Mouse (Mus musculus): ENCODE results near the gene Sbp. TPM values are rescaled to one million over a fixed set of nuclear protein-coding genes. Genes with fewer than 3 reads are reported as not detected.
"Not testable (repeated sequence)": the region's sequence is repeated elsewhere in the genome, so short reads cannot be mapped to it uniquely, and the experiment has no call there.

Sbp gene
- polyA plus RNA-seq (2012; ENCODE audit: insufficient read depth, insufficient read length, missing spikeins): not detected in 2 replicates

DNA sequence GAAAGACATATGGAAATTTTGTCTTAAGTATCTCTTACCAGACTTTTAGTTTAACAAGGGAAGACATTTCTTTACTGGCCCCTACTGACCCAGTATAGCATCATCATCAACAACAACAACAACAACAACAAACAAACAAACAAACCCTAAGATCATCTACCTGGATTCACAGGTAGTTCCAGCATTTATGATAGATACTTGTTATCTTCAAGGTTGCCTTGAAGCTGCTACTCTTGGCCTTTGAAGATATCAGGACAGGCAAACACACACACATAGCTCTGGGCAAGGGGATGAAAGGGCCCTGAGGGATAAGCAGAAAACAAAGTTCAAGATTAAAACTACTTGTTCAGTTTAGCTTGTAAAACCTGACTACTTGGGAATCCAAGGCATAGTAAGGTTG, at the start of gene Sbp:
TSS of gene Sbp (plus strand) at position 301 of the 400 bp plus-strand sequence.
- no peak for TF ChIP-seq CTCF (IDR thresholded peaks at IDR 0.05; ENCODE audit: low read depth, low read length)
- TF ChIP-seq POLR2A (IDR thresholded peaks at IDR 0.05; ENCODE audit: borderline replicate concordance, low read depth, low read length): no peak

DNA sequence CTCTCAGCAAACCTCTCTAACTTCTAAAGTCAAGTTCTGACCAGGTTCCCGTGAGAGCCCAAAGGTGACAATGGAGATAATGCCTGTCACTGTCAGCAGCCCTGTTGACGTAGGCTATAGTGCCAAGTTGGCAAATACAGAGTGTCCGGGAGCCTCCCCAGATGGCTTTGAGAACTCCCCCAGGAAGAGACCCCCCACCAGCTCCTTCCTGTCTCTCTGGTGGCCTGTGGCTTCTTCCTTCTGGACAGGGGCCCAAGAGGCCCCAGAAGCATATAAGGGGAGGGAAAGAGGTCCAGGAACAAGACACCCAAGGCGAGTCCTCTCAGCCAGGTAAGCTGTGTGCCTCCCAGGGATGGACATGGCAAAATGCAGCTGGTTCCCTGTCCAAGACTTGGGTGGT, 24.3 kb upstream of the Sbp start, which contains the start of gene Dcpp3:
TSS of gene Dcpp3 (plus strand) at position 301 of the 400 bp plus-strand sequence.
- H3K4me3 ChIP-seq (ENCODE audit: insufficient read depth, low read length); H3K27ac ChIP-seq (ENCODE audit: insufficient read depth, low read depth, low read length); H3K4me1 ChIP-seq (ENCODE audit: control insufficient read depth, insufficient read depth, low read length): not testable (repeated sequence)

More for the DNA sequence above, at the start of gene Sbp:
- H3K27ac ChIP-seq (ENCODE audit: insufficient read depth, low read depth, low read length): no peak within 1 kb of the TSS
- H3K4me3 ChIP-seq (ENCODE audit: insufficient read depth, low read length): no peak within 1 kb of the TSS
- no peaks in the 10 kb centered on the region for H3K4me1 ChIP-seq (ENCODE audit: control insufficient read depth, insufficient read depth, low read length)

DNA sequence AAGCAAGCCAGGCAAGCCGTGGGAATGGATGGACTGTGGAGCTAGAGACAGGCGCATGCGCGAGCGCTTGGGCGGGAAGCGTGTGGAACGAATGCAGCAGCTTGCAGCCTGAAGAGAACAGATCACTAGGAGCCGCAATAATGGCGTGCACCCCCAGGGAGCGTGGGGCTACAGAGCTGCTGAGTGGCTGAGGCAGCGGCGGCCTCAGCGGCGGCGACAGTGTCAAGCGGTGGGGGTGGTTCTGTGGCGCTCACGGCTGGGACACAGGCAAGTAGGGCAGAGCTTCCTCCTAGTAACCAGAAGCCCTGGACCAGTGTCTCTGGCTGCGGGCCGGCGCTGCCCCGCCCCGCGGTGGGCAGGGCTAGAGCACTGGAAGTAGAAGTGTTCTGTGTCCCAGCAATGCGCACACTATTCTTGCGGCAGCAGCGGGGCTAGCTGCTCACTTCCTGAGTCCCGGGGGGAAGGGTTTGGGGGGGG, 16.9 kb upstream of the Sbp start:
- TF ChIP-seq POLR2A (IDR thresholded peaks at IDR 0.05; ENCODE audit: borderline replicate concordance, low read depth, low read length) (no peak), CTCF (IDR thresholded peaks at IDR 0.05; ENCODE audit: low read depth, low read length) (no peak)
- Histone ChIP-seq H3K27ac (ENCODE audit: insufficient read depth, low read depth, low read length) (peak overlapping the region; percentile 56), H3K4me3 (ENCODE audit: insufficient read depth, low read length) (peak overlapping the region; percentile 65), H3K4me1 (ENCODE audit: control insufficient read depth, insufficient read depth, low read length) (peaks cover 7% of the 10 kb centered on the region)

DNA sequence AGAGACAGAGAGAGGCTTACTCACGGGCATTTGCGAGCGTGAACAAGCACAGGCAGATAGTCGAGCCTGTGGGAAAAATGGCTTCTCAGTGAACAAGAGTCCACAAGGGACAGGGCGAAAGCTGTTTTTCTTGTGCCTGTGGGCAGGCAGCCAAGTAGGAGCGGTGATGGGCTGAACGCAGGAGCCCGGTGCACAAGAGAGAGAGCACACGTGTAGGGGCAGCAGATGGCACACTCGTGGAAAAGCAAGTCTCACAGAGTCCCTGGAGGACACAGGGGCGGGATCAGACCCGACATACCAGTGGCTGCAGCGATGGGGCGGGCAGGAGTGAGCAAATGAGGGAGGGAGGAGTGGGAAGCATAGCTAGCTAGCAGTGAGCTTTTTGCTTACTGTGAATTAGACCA, 16.4 kb upstream of the Sbp start:
- H3K27ac ChIP-seq (ENCODE audit: insufficient read depth, low read depth, low read length): peak overlapping the region; percentile 52
- peaks cover 7% of the 10 kb centered on the region for H3K4me1 ChIP-seq (ENCODE audit: control insufficient read depth, insufficient read depth, low read length)
- peak overlapping the region; percentile 62 for H3K4me3 ChIP-seq (ENCODE audit: insufficient read depth, low read length)
- TF ChIP-seq POLR2A (IDR thresholded peaks at IDR 0.05; ENCODE audit: borderline replicate concordance, low read depth, low read length) (no peak), CTCF (IDR thresholded peaks at IDR 0.05; ENCODE audit: low read depth, low read length) (no peak; the same call in 1 of the 2 replicates)

DNA sequence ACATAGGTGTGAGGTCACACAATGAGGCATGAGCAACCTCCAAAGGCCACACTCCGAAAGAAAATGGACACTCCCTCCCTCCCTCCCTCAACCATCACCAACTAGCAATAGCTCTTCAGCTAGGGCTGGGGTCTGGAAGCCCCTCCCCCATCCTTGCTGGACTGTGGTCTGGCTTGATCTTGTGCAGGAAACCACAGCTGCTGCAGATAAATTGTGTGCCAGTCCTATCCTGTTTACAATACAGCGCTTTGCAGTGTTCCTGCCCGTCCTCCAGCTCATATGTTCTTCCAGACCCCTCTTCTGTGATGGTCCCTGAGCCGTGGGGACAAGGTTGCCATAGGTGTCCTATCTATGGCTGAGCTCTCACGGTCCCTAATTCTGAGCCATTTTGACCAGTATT, 10.3 kb upstream of the Sbp start:
- no peak overlapping the region for H3K4me3 ChIP-seq (ENCODE audit: insufficient read depth, low read length)
- no peak for TF ChIP-seq POLR2A (IDR thresholded peaks at IDR 0.05; ENCODE audit: borderline replicate concordance, low read depth, low read length)
- no peak for TF ChIP-seq CTCF (IDR thresholded peaks at IDR 0.05; ENCODE audit: low read depth, low read length)

DNA sequence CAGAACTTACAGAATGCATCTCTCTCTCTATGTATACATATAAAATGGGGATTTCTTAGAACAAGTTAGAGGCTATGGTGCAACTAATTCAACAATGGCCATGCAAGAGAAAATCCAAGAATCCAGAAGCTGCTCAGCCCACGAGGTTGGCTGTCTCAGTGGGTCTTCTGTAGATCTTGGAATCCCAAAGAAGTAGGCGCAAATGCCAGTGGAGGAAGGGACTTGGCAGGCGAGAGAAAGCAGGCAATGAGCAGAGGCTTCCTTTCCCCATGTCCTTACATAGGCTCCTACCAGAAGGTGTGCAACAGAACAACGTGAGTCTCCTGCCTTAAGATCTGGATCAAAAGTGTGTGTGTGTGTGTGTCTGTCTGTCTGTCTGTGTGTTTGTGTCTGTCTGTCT, 6.0 kb downstream of the Sbp start:
- H3K4me3 ChIP-seq (ENCODE audit: insufficient read depth, low read length); H3K27ac ChIP-seq (ENCODE audit: insufficient read depth, low read depth, low read length); H3K4me1 ChIP-seq (ENCODE audit: control insufficient read depth, insufficient read depth, low read length): not testable (repeated sequence)

More for the DNA sequence above, 10.3 kb upstream of the Sbp start:
- Histone ChIP-seq H3K4me1 (ENCODE audit: control insufficient read depth, insufficient read depth, low read length) (peaks cover 2% of the 10 kb centered on the region; the same call in 1 of the 2 replicates), H3K27ac (ENCODE audit: insufficient read depth, low read depth, low read length) (no peak overlapping the region)

GRCm38 (mm10) chr17:23949068-23949467, 7.6 kb downstream of the Sbp start:
- Histone ChIP-seq H3K4me1 (ENCODE audit: control insufficient read depth, insufficient read depth, low read length) (no peaks in the 10 kb centered on the region), H3K4me3 (ENCODE audit: insufficient read depth, low read length) (no peak overlapping the region), H3K27ac (ENCODE audit: insufficient read depth, low read depth, low read length) (no peak overlapping the region)
- TF ChIP-seq POLR2A (IDR thresholded peaks at IDR 0.05; ENCODE audit: borderline replicate concordance, low read depth, low read length) (no peak), CTCF (IDR thresholded peaks at IDR 0.05; ENCODE audit: low read depth, low read length) (no peak)

GRCm38 (mm10) chr17:23950828-23951227, 9.4 kb downstream of the Sbp start:
- H3K4me1 ChIP-seq (ENCODE audit: control insufficient read depth, insufficient read depth, low read length); H3K27ac ChIP-seq (ENCODE audit: insufficient read depth, low read depth, low read length); H3K4me3 ChIP-seq (ENCODE audit: insufficient read depth, low read length): not testable (repeated sequence)

DNA sequence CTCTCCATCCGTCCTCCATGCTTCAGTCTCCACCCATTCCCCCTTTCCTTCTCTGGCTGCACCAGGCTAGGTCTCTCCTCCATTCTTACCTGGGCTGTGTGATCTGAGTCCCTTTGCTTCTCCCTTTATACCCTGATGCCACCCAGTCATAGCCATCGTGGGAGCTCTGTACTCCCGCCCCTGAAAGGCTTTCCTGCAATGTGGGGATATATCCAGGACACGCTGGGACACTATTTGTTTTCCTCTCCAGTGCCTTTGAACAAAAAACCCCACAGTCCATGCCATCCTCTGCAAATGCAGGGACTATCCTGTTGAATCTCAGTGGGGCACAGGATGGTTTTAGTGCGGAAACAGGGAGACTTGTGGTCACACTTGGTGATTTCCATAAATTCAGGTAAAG, 13.7 kb downstream of the Sbp start, which contains the start of gene Sbpl:
TSS of gene Sbpl (minus strand) at position 101 of the 400 bp plus-strand sequence.
- TF ChIP-seq CTCF (IDR thresholded peaks at IDR 0.05; ENCODE audit: low read depth, low read length) (no peak), POLR2A (IDR thresholded peaks at IDR 0.05; ENCODE audit: borderline replicate concordance, low read depth, low read length) (no peak)
- no peak within 1 kb of the TSS for H3K27ac ChIP-seq (ENCODE audit: insufficient read depth, low read depth, low read length)
- H3K4me3 ChIP-seq (ENCODE audit: insufficient read depth, low read length): no peak within 1 kb of the TSS
- no peaks in the 10 kb centered on the region for H3K4me1 ChIP-seq (ENCODE audit: control insufficient read depth, insufficient read depth, low read length)

DNA sequence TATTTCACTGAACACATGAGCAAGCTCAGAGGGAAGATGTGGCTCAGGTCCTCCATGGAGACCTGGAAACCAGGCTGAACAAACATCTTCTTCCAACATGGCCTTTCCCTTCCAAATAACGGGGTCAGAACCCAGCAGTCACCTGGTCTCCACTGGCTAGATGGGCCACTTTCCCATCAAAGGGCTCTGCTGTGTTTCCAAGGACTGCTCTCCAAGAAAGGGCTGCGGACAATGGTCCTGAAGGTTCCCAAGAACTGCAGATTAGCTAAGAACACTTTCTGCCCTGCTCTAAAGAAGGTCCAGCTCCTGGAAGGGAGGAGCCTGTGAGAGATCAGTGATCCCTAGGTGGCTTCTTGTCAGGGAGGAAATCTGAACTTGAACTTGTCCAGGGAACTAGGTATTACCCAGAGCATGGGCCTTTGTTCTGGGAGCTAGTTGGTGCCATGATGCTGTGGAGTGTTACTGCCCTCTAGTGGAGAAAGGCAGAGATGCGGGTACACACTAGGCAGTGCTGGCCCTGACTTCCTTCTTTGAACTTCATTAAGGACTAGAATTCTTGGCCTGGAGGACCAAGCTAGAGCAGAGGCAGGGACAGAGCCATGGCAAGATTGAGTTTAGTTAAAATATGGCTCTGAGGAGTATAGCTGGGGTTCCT, 18.7 kb downstream of the Sbp start:
- 0 out of 2 replicates have a peak, but pooled peaks cover 2% of the 10 kb centered on the region for H3K4me1 ChIP-seq (ENCODE audit: control insufficient read depth, insufficient read depth, low read length)
- TF ChIP-seq CTCF (IDR thresholded peaks at IDR 0.05; ENCODE audit: low read depth, low read length) (peak; percentile 79), POLR2A (IDR thresholded peaks at IDR 0.05; ENCODE audit: borderline replicate concordance, low read depth, low read length) (no peak)
- no peak overlapping the region for H3K27ac ChIP-seq (ENCODE audit: insufficient read depth, low read depth, low read length)
- no peak overlapping the region for H3K4me3 ChIP-seq (ENCODE audit: insufficient read depth, low read length)

Data from bone marrow macrophage, adult 2 months (primary cell).